Mouse (Mus musculus) midbrain, embryonic 13.5 days (tissue): Measurements from ENCODE around the gene Mad1l1. TPM values are rescaled to one million over a fixed set of nuclear protein-coding genes. Genes with fewer than 3 reads are reported as not detected.

ENCODE experiments used
- ATAC-seq: fragments of 200-750 bp; cut with Nextera tagmentation; 2 replicates; pipeline ENCODE4 v1.8.0; 2017; ENCODE audit warnings: mild to moderate bottlenecking, moderate TSS enrichment, moderate library complexity
- H3K27ac ChIP-seq: fragments of 300-500 bp; sonication (generic); 2 replicates; pipeline ENCODE4 v1.5.1; 2015; ENCODE audit warnings: inconsistent platforms, mild to moderate bottlenecking, moderate library complexity
- H3K27me3 ChIP-seq: fragments of 300-500 bp; sonication (generic); 2 replicates; pipeline ENCODE4 v1.6.1; 2015; ENCODE audit warnings: mild to moderate bottlenecking, inconsistent platforms
- H3K36me3 ChIP-seq: fragments of 300-500 bp; sonication (generic); 2 replicates; pipeline ENCODE4 v1.6.1; 2015; ENCODE audit warnings: mild to moderate bottlenecking, inconsistent platforms
- H3K4me1 ChIP-seq: fragments of 300-500 bp; sonication (generic); replicated peaks from 2 replicates; pipeline ENCODE4 v1.6.1; 2015; ENCODE audit warnings: inconsistent platforms
- H3K4me2 ChIP-seq: fragments of 300-500 bp; sonication (generic); replicated peaks from 2 replicates; pipeline ENCODE4 v1.6.1; 2015; ENCODE audit warnings: moderate library complexity, mild to moderate bottlenecking, inconsistent platforms
- H3K4me3 ChIP-seq: fragments of 300-500 bp; sonication (generic); replicated peaks from 2 replicates; pipeline ENCODE4 v1.5.1; 2015; ENCODE audit warnings: mild to moderate bottlenecking, inconsistent platforms
- H3K9ac ChIP-seq: fragments of 300-500 bp; sonication (generic); replicated peaks from 2 replicates; pipeline ENCODE4 v1.6.1; 2015; ENCODE audit warnings: mild to moderate bottlenecking, inconsistent platforms
- H3K9me3 ChIP-seq: fragments of 300-500 bp; sonication (generic); 2 replicates; pipeline ENCODE4 v1.6.1; 2016; ENCODE audit warnings: mild to moderate bottlenecking, inconsistent platforms
- WGBS: fragments of 180-500 bp; shearing (Covaris S2); methylation state at CpG from one replicate; pipeline ENCODE4 v1.1.7; 2015; 5-methylcytosine and 5-hydroxymethylcytosine counted together
- polyA plus RNA-seq: library from polyadenylated mRNA; unstranded; fragments of >200 nt; fragmentation: Nextera tagmentation; extraction: Ambion mirVana; gene quantifications from 2 replicates; pipeline ENCODE4 v1.2.1, GENCODE M21; 2015

Mad1l1 gene
- polyA plus RNA-seq, 1 experiment from 2014 or later: 39.7 TPM

GRCm38 (mm10) chr5:140276779-140277178, 44.6 kb downstream of the Mad1l1 start:
- H3K4me3 ChIP-seq: no peak overlapping the region
- ATAC-seq: no peak
- no peak overlapping the region for H3K9ac ChIP-seq
- H3K27me3 ChIP-seq: no peaks in the 10 kb centered on the region
- H3K9me3 ChIP-seq: no peaks in the 10 kb centered on the region
- H3K4me2 ChIP-seq: no peak overlapping the region
- H3K36me3 ChIP-seq: peaks cover 9% of the 10 kb centered on the region
- peak overlapping the region; percentile 27; the same call in 1 of the 2 replicates for H3K27ac ChIP-seq
- WGBS: 84% methylated on average over 6 of the region's 6 CpGs
- H3K4me1 ChIP-seq: peaks cover 13% of the 10 kb centered on the region

- Histone ChIP-seq H3K9me3 (no peaks in the 10 kb centered on the region), H3K27me3 (no peaks in the 10 kb centered on the region), H3K27ac (no peak overlapping the region), H3K4me2 (no peak overlapping the region), H3K4me1 (peaks cover 9% of the 10 kb centered on the region), H3K36me3 (peaks cover 8% of the 10 kb centered on the region; the same call in 1 of the 2 replicates), H3K9ac (no peak overlapping the region), H3K4me3 (no peak overlapping the region)
- ATAC-seq: no peak
- WGBS: 92% methylated on average over 5 of the region's 5 CpGs
These were observed 50.2 kb downstream of the Mad1l1 start for GRCm38 (mm10) chr5:140270976-140271685.

GRCm38 (mm10) chr5:140268396-140268795, 53.0 kb downstream of the Mad1l1 start:
- H3K27ac ChIP-seq: no peak overlapping the region
- no peaks in the 10 kb centered on the region for H3K9me3 ChIP-seq
- WGBS: 57% methylated on average over 4 of the region's 4 CpGs

DNA sequence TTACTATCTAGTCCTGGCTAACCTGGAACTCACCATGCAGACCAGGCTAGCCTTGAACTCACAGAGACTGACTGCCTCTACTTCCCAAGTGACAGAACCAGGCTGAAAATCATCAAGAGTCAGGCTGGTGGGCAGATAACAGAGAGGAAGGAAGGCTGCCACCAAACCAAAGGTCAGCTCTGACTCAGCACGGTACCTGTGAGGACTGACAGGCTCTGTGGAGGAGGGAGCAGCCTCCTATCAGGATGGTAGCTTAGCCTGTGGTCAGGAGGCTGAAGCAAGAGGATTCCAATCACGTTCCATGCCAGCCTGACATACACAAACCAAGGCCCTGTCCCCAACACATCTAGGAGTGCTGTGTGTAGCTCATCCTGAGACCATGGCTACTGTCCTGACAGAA, 54.3 kb downstream of the Mad1l1 start:
- Histone ChIP-seq H3K36me3 (0 out of 2 replicates have a peak, but pooled peaks cover 3% of the 10 kb centered on the region), H3K9me3 (no peaks in the 10 kb centered on the region), H3K4me1 (peaks cover 45% of the 10 kb centered on the region), H3K27me3 (no peaks in the 10 kb centered on the region), H3K27ac (no peak overlapping the region), H3K4me2 (no peak overlapping the region), H3K4me3 (no peak overlapping the region), H3K9ac (no peak overlapping the region)
- ATAC-seq: no peak
- 98% methylated on average over 2 of the region's 2 CpGs for WGBS

More at GRCm38 (mm10) chr5:140268396-140268795, 53.0 kb downstream of the Mad1l1 start:
- H3K36me3 ChIP-seq: 0 out of 2 replicates have a peak, but pooled peaks cover 3% of the 10 kb centered on the region
- H3K27me3 ChIP-seq: no peaks in the 10 kb centered on the region
- H3K4me2 ChIP-seq: no peak overlapping the region
- H3K4me3 ChIP-seq: no peak overlapping the region
- peaks cover 32% of the 10 kb centered on the region for H3K4me1 ChIP-seq
- no peak for ATAC-seq
- no peak overlapping the region for H3K9ac ChIP-seq

- H3K27me3 ChIP-seq: no peaks in the 10 kb centered on the region
- H3K9ac ChIP-seq: peak overlapping the region; percentile 46; the same call in 1 of the 2 replicates
- 64% methylated on average over 5 of the region's 5 CpGs for WGBS
- H3K9me3 ChIP-seq: no peaks in the 10 kb centered on the region
- H3K4me3 ChIP-seq: no peak overlapping the region
- peak overlapping the region; percentile 81 for H3K27ac ChIP-seq
- H3K36me3 ChIP-seq: peaks cover 11% of the 10 kb centered on the region
- ATAC-seq: 0 out of 2 replicates have a peak, but pooled peaks have one; percentile 44
- H3K4me1 ChIP-seq: peaks cover 45% of the 10 kb centered on the region
- H3K4me2 ChIP-seq: no peak overlapping the region
These were observed 56.4 kb downstream of the Mad1l1 start for GRCm38 (mm10) chr5:140264825-140265575.

GRCm38 (mm10) chr5:140263754-140264749, 57.3 kb downstream of the Mad1l1 start:
- peak overlapping the region; percentile 81 for H3K27ac ChIP-seq
- 13% methylated on average over 30 of the region's 30 CpGs for WGBS
- peak overlapping the region; percentile 46 for H3K9ac ChIP-seq
- no peaks in the 10 kb centered on the region for H3K9me3 ChIP-seq
- peak; percentile 85 for ATAC-seq
- peaks cover 20% of the 10 kb centered on the region for H3K36me3 ChIP-seq
- no peaks in the 10 kb centered on the region for H3K27me3 ChIP-seq
- H3K4me2 ChIP-seq: peak overlapping the region; percentile 22
- H3K4me1 ChIP-seq: peaks cover 45% of the 10 kb centered on the region
- H3K4me3 ChIP-seq: no peak overlapping the region

GRCm38 (mm10) chr5:140262401-140262800, 59.0 kb downstream of the Mad1l1 start:
- Histone ChIP-seq H3K9me3 (no peaks in the 10 kb centered on the region), H3K9ac (no peak overlapping the region), H3K27me3 (no peaks in the 10 kb centered on the region), H3K36me3 (peaks cover 29% of the 10 kb centered on the region), H3K4me3 (no peak overlapping the region), H3K27ac (no peak overlapping the region), H3K4me1 (peaks cover 36% of the 10 kb centered on the region), H3K4me2 (no peak overlapping the region)
- no peak for ATAC-seq
- 78% methylated on average over 3 of the region's 3 CpGs for WGBS

DNA sequence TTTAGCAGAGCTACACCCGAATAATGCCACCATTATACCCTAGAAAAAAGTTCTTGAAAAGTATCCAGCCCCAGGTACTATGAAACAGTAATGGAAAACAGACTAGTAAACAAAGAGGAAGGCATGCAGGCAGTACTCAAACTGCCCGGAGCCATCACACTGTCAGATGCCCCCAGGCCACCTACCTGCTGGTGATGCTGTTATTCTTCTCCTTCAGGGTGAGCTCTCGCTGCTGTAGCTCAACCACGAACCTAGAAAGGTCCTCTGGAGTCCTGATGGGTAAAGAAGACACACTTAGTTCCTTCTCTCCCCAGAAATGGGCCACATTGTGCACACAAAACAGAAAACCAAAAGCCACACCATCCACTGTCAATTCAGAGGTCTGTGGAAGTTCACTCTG, 60.0 kb downstream of the Mad1l1 start:
- Histone ChIP-seq H3K27ac (no peak overlapping the region), H3K36me3 (peaks cover 33% of the 10 kb centered on the region), H3K4me1 (peaks cover 39% of the 10 kb centered on the region), H3K27me3 (no peaks in the 10 kb centered on the region), H3K9me3 (no peaks in the 10 kb centered on the region), H3K4me3 (no peak overlapping the region), H3K9ac (no peak overlapping the region), H3K4me2 (no peak overlapping the region)
- WGBS: 97% methylated on average over 4 of the region's 4 CpGs
- no peak for ATAC-seq

DNA sequence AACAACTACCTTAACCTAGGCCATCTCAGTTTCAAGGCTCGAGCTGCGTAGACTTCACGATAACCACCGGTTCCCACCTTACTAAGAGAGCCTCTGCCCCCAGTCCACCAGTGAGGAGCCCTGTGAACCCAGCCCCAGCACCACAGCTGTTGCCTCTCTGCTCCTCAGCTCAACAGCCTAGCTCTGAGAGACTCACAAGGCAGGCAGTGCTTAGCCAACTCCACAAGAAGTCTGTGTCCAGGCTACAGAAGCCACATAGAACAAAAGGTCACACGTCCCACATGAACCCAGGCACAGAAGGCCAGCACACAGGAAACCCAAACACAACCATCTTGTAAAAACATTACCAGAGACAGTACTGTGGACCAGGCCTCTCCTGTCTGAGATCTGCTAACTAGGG, 62.7 kb downstream of the Mad1l1 start:
- no peak for ATAC-seq
- WGBS: 95% methylated on average over 5 of the region's 5 CpGs
- peaks cover 18% of the 10 kb centered on the region for H3K4me1 ChIP-seq

GRCm38 (mm10) chr5:140258035-140258434, 63.3 kb downstream of the Mad1l1 start:
- peaks cover 33% of the 10 kb centered on the region for H3K36me3 ChIP-seq
- H3K27me3 ChIP-seq: no peaks in the 10 kb centered on the region
- no peak overlapping the region for H3K27ac ChIP-seq
- peaks cover 12% of the 10 kb centered on the region; the same call in 1 of the 2 replicates for H3K4me1 ChIP-seq
- no peak overlapping the region for H3K4me2 ChIP-seq
- H3K9me3 ChIP-seq: no peaks in the 10 kb centered on the region
- no peak for ATAC-seq
- WGBS: 93% methylated on average over 3 of the region's 3 CpGs
- no peak overlapping the region for H3K9ac ChIP-seq
- H3K4me3 ChIP-seq: no peak overlapping the region

More for the DNA sequence above, 62.7 kb downstream of the Mad1l1 start:
- Histone ChIP-seq H3K4me3 (no peak overlapping the region), H3K36me3 (peaks cover 33% of the 10 kb centered on the region), H3K9me3 (no peaks in the 10 kb centered on the region), H3K27me3 (no peaks in the 10 kb centered on the region), H3K27ac (no peak overlapping the region), H3K4me2 (no peak overlapping the region), H3K9ac (no peak overlapping the region)

GRCm38 (mm10) chr5:140257439-140257838, 63.9 kb downstream of the Mad1l1 start:
- no peak overlapping the region for H3K27ac ChIP-seq
- 0 out of 2 replicates have a peak, but pooled peaks cover 6% of the 10 kb centered on the region for H3K4me1 ChIP-seq
- no peak for ATAC-seq
- H3K4me2 ChIP-seq: no peak overlapping the region
- no peak overlapping the region for H3K4me3 ChIP-seq
- H3K27me3 ChIP-seq: no peaks in the 10 kb centered on the region
- no peaks in the 10 kb centered on the region for H3K9me3 ChIP-seq
- 96% methylated on average over 5 of the region's 5 CpGs for WGBS
- H3K36me3 ChIP-seq: peaks cover 33% of the 10 kb centered on the region
- H3K9ac ChIP-seq: no peak overlapping the region
